Comparison of ENCODE assay signal across 7 mouse cellular contexts in the genomic region with DNA sequence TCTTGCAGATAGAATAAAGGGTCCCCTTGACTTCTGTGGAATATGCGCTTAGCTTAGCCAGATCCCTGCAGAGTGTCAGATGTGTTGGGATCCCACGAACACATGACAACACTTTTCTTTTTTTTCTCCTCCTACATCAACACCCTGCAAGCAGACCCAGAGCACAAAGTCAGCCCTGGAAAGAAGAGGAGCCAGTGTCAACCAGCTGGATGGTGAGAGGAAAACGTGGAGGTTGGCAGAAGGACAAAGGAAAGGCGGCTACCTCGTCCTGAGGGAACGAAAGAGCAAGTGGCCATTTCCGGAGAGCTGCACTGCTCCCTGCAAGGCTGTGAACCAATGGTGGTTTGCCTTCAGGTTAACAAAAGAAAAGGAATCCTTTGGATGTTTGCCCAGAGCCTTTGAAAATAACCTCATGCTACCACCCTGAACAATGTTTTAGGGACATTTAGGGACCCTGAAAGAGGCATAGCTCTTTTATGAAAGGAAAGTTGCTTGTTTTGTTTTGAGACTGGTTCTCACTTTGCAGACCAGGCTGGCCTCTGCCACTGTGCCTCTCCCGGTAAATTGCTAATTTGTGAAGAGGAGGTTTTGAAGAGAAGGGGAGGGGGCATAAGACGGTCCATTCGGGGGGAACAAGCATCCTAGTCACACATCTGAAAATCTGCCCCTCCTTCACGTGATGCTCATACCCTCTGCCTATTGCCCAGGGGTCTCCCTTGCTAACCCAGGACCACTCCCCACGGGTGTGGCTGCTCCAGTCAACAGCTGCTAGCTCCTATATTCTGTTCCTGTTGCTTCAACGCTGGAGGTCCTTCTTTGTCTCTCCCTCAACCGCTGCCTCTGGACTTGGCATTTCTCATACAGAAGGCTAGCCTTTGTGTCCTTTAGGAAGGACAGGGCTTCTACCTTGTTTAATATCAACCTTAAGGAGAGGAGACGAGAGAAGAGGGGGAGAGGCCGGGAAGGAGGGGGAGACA. TPM values are rescaled to one million over a fixed set of nuclear protein-coding genes. Genes with fewer than 3 reads are reported as not detected.
A peak's percentile ranks its signal among the peaks of the same experiment; 100 is the strongest.
DNase-seq lines count a peak whose midpoint lies in the region; ATAC-seq and TF ChIP-seq lines count a peak whose summit lies in the region.

No protein-coding gene starts in this region.

- TF ChIP-seq EP300 in liver, embryonic 14.5 days (IDR thresholded peaks at IDR 0.05; ENCODE audit: low read depth): no peak

- DNase-seq in ES-CJ7 (ENCODE audit: low read depth, low spot score) (peak; percentile 68), ZHBTc4 (ENCODE audit: low read depth, low spot score) (peak; percentile 82)
- DNase-seq in embryonic facial prominence, embryonic 14.5 days (ENCODE audit: low spot score): peak; percentile 59
- DNase-seq in hindbrain, embryonic 11.5 days (ENCODE audit: low spot score): peak; percentile 65
- DNase-seq in liver, embryonic 14.5 days (ENCODE audit: low read depth in 3 of 3, low spot score in 3 of 3): no peak
- DNase-seq in frontal cortex, postnatal 36 days (ENCODE audit: low spot score in 2 of 2): no peak

- H3K9me3 ChIP-seq in embryonic facial prominence, embryonic 14.5 days (ENCODE audit: control insufficient read depth, low read length): no peaks in the 10 kb centered on the region
- H3K9me3 ChIP-seq in hindbrain, embryonic 11.5 days (ENCODE audit: control insufficient read depth, low read length): no peaks in the 10 kb centered on the region
- H3K9me3 ChIP-seq in liver, embryonic 14.5 days (ENCODE audit: control insufficient read depth, low read length): no peaks in the 10 kb centered on the region
- no peaks in the 10 kb centered on the region for H3K9me3 ChIP-seq in stomach, embryonic 14.5 days (ENCODE audit: control insufficient read depth, low read depth, low read length)

- no peak for TF ChIP-seq CTCF in liver, embryonic 14.5 days (IDR thresholded peaks at IDR 0.05; ENCODE audit: low read depth)

- peak overlapping the region; percentile 90 for H3K27ac ChIP-seq in embryonic facial prominence, embryonic 14.5 days (replicated peaks; ENCODE audit: low read depth, low read length)
- H3K27ac ChIP-seq in hindbrain, embryonic 11.5 days (ENCODE audit: low read depth, low read length): peak overlapping the region; percentile 74
- H3K27ac ChIP-seq in liver, embryonic 14.5 days: no peak overlapping the region
- no peak overlapping the region for H3K27ac ChIP-seq in stomach, embryonic 14.5 days (ENCODE audit: low read length)

- no peaks in the 10 kb centered on the region for H3K36me3 ChIP-seq in embryonic facial prominence, embryonic 14.5 days (ENCODE audit: control insufficient read depth, insufficient read depth, low read length)
- H3K36me3 ChIP-seq in hindbrain, embryonic 11.5 days (ENCODE audit: control insufficient read depth, insufficient read depth, low read length): no peaks in the 10 kb centered on the region
- H3K36me3 ChIP-seq in liver, embryonic 14.5 days (replicated peaks; ENCODE audit: control insufficient read depth, insufficient read depth, low read depth): no peaks in the 10 kb centered on the region
- H3K36me3 ChIP-seq in stomach, embryonic 14.5 days (ENCODE audit: control insufficient read depth, insufficient read depth, low read length): no peaks in the 10 kb centered on the region

- no peaks in the 10 kb centered on the region for H3K27me3 ChIP-seq in embryonic facial prominence, embryonic 14.5 days (replicated peaks; ENCODE audit: control insufficient read depth, insufficient read depth, low read length)
- no peaks in the 10 kb centered on the region for H3K27me3 ChIP-seq in hindbrain, embryonic 11.5 days (ENCODE audit: control insufficient read depth, insufficient read depth, low read length)
- H3K27me3 ChIP-seq in liver, embryonic 14.5 days (ENCODE audit: control insufficient read depth, insufficient read depth, low read length): no peaks in the 10 kb centered on the region
- no peaks in the 10 kb centered on the region for H3K27me3 ChIP-seq in stomach, embryonic 14.5 days (ENCODE audit: control insufficient read depth, insufficient read depth, low read length)

- WGBS in embryonic facial prominence, embryonic 14.5 days: 15% methylated on average over 16 of the region's 16 CpGs
- 15% methylated on average over 16 of the region's 16 CpGs for WGBS in hindbrain, embryonic 11.5 days
- 28% methylated on average over 16 of the region's 16 CpGs for WGBS in liver, embryonic 14.5 days (ENCODE audit: insufficient replicate concordance)
- 16% methylated on average over 16 of the region's 16 CpGs for WGBS in stomach, embryonic 14.5 days

- peak overlapping the region; percentile 74 for H3K4me2 ChIP-seq in embryonic facial prominence, embryonic 14.5 days (ENCODE audit: low read depth, low read length)
- H3K4me2 ChIP-seq in hindbrain, embryonic 11.5 days (replicated peaks; ENCODE audit: low read depth, low read length): peak overlapping the region; percentile 23
- peak overlapping the region; percentile 80; the same call in 1 of the 2 replicates for H3K4me2 ChIP-seq in liver, embryonic 14.5 days (ENCODE audit: low read depth)
- H3K4me2 ChIP-seq in stomach, embryonic 14.5 days (replicated peaks; ENCODE audit: low read depth, low read length): peak overlapping the region; percentile 60; the same call in 1 of the 2 replicates

- peak; percentile 20; the same call in 1 of the 2 replicates for ATAC-seq in embryonic facial prominence, embryonic 14.5 days (ENCODE audit: low read depth)
- ATAC-seq in hindbrain, embryonic 11.5 days (ENCODE audit: low FRiP score): peak; percentile 59
- ATAC-seq in liver, embryonic 14.5 days (ENCODE audit: insufficient read depth): no peak
- 0 out of 2 replicates have a peak, but pooled peaks have one; percentile 10 for ATAC-seq in stomach, embryonic 14.5 days (ENCODE audit: insufficient number of reproducible peaks, insufficient read depth, low FRiP score, low read depth)

- peak overlapping the region; percentile 43; the same call in 1 of the 2 replicates for H3K4me3 ChIP-seq in embryonic facial prominence, embryonic 14.5 days (ENCODE audit: low read depth, low read length)
- no peak overlapping the region for H3K4me3 ChIP-seq in hindbrain, embryonic 11.5 days (ENCODE audit: low read depth, low read length)
- no peak overlapping the region for H3K4me3 ChIP-seq in liver, embryonic 14.5 days (ENCODE audit: insufficient read depth in 1 of 2, low read depth in 2 of 2, low read length in 2 of 2)
- no peak overlapping the region for H3K4me3 ChIP-seq in stomach, embryonic 14.5 days (ENCODE audit: low read depth, low read length)

- peak overlapping the region; percentile 74 for H3K9ac ChIP-seq in embryonic facial prominence, embryonic 14.5 days (ENCODE audit: low read depth, low read length)
- peak overlapping the region; percentile 53 for H3K9ac ChIP-seq in hindbrain, embryonic 11.5 days (ENCODE audit: low read depth, low read length)
- no peak overlapping the region for H3K9ac ChIP-seq in liver, embryonic 14.5 days (replicated peaks)
- no peak overlapping the region for H3K9ac ChIP-seq in stomach, embryonic 14.5 days (replicated peaks; ENCODE audit: low read depth, low read length)

- peaks cover 39% of the 10 kb centered on the region for H3K4me1 ChIP-seq in embryonic facial prominence, embryonic 14.5 days (ENCODE audit: control insufficient read depth, insufficient read depth, low read length)
- H3K4me1 ChIP-seq in hindbrain, embryonic 11.5 days (replicated peaks; ENCODE audit: control insufficient read depth, insufficient read depth, low read length): peaks cover 13% of the 10 kb centered on the region; the same call in 1 of the 2 replicates
- peaks cover 8 to 30% of the 10 kb centered on the region in 2 experiments for H3K4me1 ChIP-seq in liver, embryonic 14.5 days (replicated peaks; ENCODE audit: control insufficient read depth in 2 of 2, insufficient read depth in 2 of 2, low read length in 1 of 2)
- H3K4me1 ChIP-seq in stomach, embryonic 14.5 days (ENCODE audit: control insufficient read depth, insufficient read depth, low read length): no peaks in the 10 kb centered on the region; the same call in none of the 2 replicates

RNA-seq across cellular contexts. Expression of gene Ndufb4, which starts 29.2 kb away (rescaled TPM):
- polyA plus RNA-seq in embryonic facial prominence, embryonic 14.5 days (2014; fragmentation: Nextera tagmentation; extraction: Ambion mirVana): 53.0 and 74.3 TPM in 2 replicates
- polyA plus RNA-seq in hindbrain, embryonic 11.5 days (2014; fragmentation: Nextera tagmentation; extraction: Ambion mirVana): 54.0 and 60.0 TPM in 2 replicates
- 23.9 and 34.3 TPM in 2 replicates for polyA plus RNA-seq in liver, embryonic 14.5 days (2012; rRNA removed)
- 47.2 and 52.9 TPM in 2 replicates for polyA plus RNA-seq in liver, embryonic 14.5 days (2014; fragmentation: Nextera tagmentation; extraction: Ambion mirVana)
- 62.5 and 69.3 TPM in 2 replicates for polyA plus RNA-seq in stomach, embryonic 14.5 days (2014; fragmentation: Nextera tagmentation; extraction: Ambion mirVana)

Comparison
In these comparisons a context has a peak if more than half of its experiments do, and no peak if none do; other contexts are left out.
1. DNase-seq: peak in ES-CJ7 (single experiment), ZHBTc4 (single experiment), embryonic facial prominence, embryonic 14.5 days (single experiment) and hindbrain, embryonic 11.5 days (single experiment); none in liver, embryonic 14.5 days (0 of 3) and frontal cortex, postnatal 36 days (0 of 2).
2. H3K27ac ChIP-seq: peak in embryonic facial prominence, embryonic 14.5 days (single experiment) and hindbrain, embryonic 11.5 days (single experiment); none in liver, embryonic 14.5 days (single experiment) and stomach, embryonic 14.5 days (single experiment).
3. H3K4me2 ChIP-seq: peak in every context shown above with its lines; median percentile 80 in liver, embryonic 14.5 days; 74 in embryonic facial prominence, embryonic 14.5 days; 60 in stomach, embryonic 14.5 days; 23 in hindbrain, embryonic 11.5 days.
4. H3K9ac ChIP-seq: peak in embryonic facial prominence, embryonic 14.5 days (single experiment) and hindbrain, embryonic 11.5 days (single experiment); none in liver, embryonic 14.5 days (single experiment) and stomach, embryonic 14.5 days (single experiment).